Mouse (Mus musculus): Measurements from ENCODE around the gene Zbtb16. TPM values are rescaled to one million over a fixed set of nuclear protein-coding genes. Genes with fewer than 3 reads are reported as not detected.

Zbtb16 gene
- polyA plus RNA-seq, 1 experiment from 2014 or later, result 19.7 TPM

- Histone ChIP-seq H3K4me1 (peaks cover 2% of the 10 kb centered on the region; the same call in 1 of the 2 replicates), H3K36me3 (no peaks in the 10 kb centered on the region), H3K27me3 (ENCODE audit: low read depth, poor library complexity, severe bottlenecking) (peaks cover 24% of the 10 kb centered on the region), H3K9me3 (replicated peaks) (0 out of 2 replicates have a peak, but pooled peaks cover 5% of the 10 kb centered on the region), H3K27ac (no peak overlapping the region), H3K4me3 (no peak overlapping the region)
- 85% methylated on average over 8 of the region's 8 CpGs for WGBS
- DNase-seq (ENCODE audit: low spot score), result peak; percentile 15
Observed at GRCm38 (mm10) chr9:48640881-48641280, 195.1 kb downstream of the Zbtb16 start.

GRCm38 (mm10) chr9:48638176-48638803 lies 197.7 kb downstream of the Zbtb16 start:
- 63% methylated on average over 15 of the region's 15 CpGs for WGBS
- peak; percentile 17 for DNase-seq (ENCODE audit: low spot score)
- Histone ChIP-seq H3K4me3 (no peak overlapping the region), H3K4me1 (peaks cover 7% of the 10 kb centered on the region; the same call in 1 of the 2 replicates), H3K27me3 (ENCODE audit: low read depth, poor library complexity, severe bottlenecking) (peaks cover 33% of the 10 kb centered on the region), H3K9me3 (replicated peaks) (no peaks in the 10 kb centered on the region), H3K36me3 (no peaks in the 10 kb centered on the region), H3K27ac (no peak overlapping the region)

- no peak overlapping the region for H3K4me3 ChIP-seq
- peaks cover 7% of the 10 kb centered on the region; the same call in 1 of the 2 replicates for H3K4me1 ChIP-seq
- DNase-seq (ENCODE audit: low spot score), result peak; percentile 10
- peaks cover 33% of the 10 kb centered on the region for H3K27me3 ChIP-seq (ENCODE audit: low read depth, poor library complexity, severe bottlenecking)
- H3K9me3 ChIP-seq (replicated peaks), result no peaks in the 10 kb centered on the region
- 91% methylated on average over 7 of the region's 7 CpGs for WGBS
- no peak overlapping the region for H3K27ac ChIP-seq
- no peaks in the 10 kb centered on the region for H3K36me3 ChIP-seq
Observed at GRCm38 (mm10) chr9:48637161-48637560, 198.9 kb downstream of the Zbtb16 start.

GRCm38 (mm10) chr9:48635576-48636350 lies 200.3 kb downstream of the Zbtb16 start:
- Histone ChIP-seq H3K4me3 (no peak overlapping the region), H3K27ac (no peak overlapping the region), H3K4me1 (peaks cover 7% of the 10 kb centered on the region; the same call in 1 of the 2 replicates), H3K36me3 (no peaks in the 10 kb centered on the region), H3K9me3 (replicated peaks) (no peaks in the 10 kb centered on the region), H3K27me3 (ENCODE audit: low read depth, poor library complexity, severe bottlenecking) (peaks cover 33% of the 10 kb centered on the region)
- 36% methylated on average over 18 of the region's 18 CpGs for WGBS
- peak; percentile 32 for DNase-seq (ENCODE audit: low spot score)

- 84% methylated on average over 6 of the region's 6 CpGs for WGBS
- H3K36me3 ChIP-seq, result no peaks in the 10 kb centered on the region
- no peak overlapping the region for H3K27ac ChIP-seq
- peak; percentile 7 for DNase-seq (ENCODE audit: low spot score)
- H3K9me3 ChIP-seq (replicated peaks), result no peaks in the 10 kb centered on the region
- no peak overlapping the region for H3K4me3 ChIP-seq
- peaks cover 7% of the 10 kb centered on the region; the same call in 1 of the 2 replicates for H3K4me1 ChIP-seq
- H3K27me3 ChIP-seq (ENCODE audit: low read depth, poor library complexity, severe bottlenecking), result peaks cover 31% of the 10 kb centered on the region
Observed at GRCm38 (mm10) chr9:48633147-48633546, 202.9 kb downstream of the Zbtb16 start.

- Histone ChIP-seq H3K27ac (no peak overlapping the region), H3K27me3 (ENCODE audit: low read depth, poor library complexity, severe bottlenecking) (0 out of 2 replicates have a peak, but pooled peaks cover 6% of the 10 kb centered on the region), H3K36me3 (no peaks in the 10 kb centered on the region), H3K4me3 (no peak overlapping the region), H3K9me3 (replicated peaks) (no peaks in the 10 kb centered on the region), H3K4me1 (peaks cover 10% of the 10 kb centered on the region)
- DNase-seq (ENCODE audit: low spot score), result no peak
- WGBS, result 72% methylated on average over 1 of the region's 1 CpGs
Observed at GRCm38 (mm10) chr9:48619268-48619667, 216.8 kb downstream of the Zbtb16 start.

GRCm38 (mm10) chr9:48618589-48618988 lies 217.4 kb downstream of the Zbtb16 start:
- WGBS, result 30% methylated on average over 6 of the region's 6 CpGs
- Histone ChIP-seq H3K4me3 (no peak overlapping the region), H3K4me1 (peaks cover 10% of the 10 kb centered on the region), H3K36me3 (no peaks in the 10 kb centered on the region), H3K27me3 (ENCODE audit: low read depth, poor library complexity, severe bottlenecking) (0 out of 2 replicates have a peak, but pooled peaks cover 6% of the 10 kb centered on the region), H3K9me3 (replicated peaks) (no peaks in the 10 kb centered on the region), H3K27ac (no peak overlapping the region)
- peak; percentile 79 for DNase-seq (ENCODE audit: low spot score)

- Histone ChIP-seq H3K27me3 (ENCODE audit: low read depth, poor library complexity, severe bottlenecking) (0 out of 2 replicates have a peak, but pooled peaks cover 6% of the 10 kb centered on the region), H3K4me1 (peaks cover 10% of the 10 kb centered on the region), H3K27ac (no peak overlapping the region), H3K4me3 (no peak overlapping the region), H3K9me3 (replicated peaks) (no peaks in the 10 kb centered on the region), H3K36me3 (no peaks in the 10 kb centered on the region)
- WGBS, result 82% methylated on average over 8 of the region's 8 CpGs
- no peak for DNase-seq (ENCODE audit: low spot score)
Observed at GRCm38 (mm10) chr9:48618111-48618510, 217.9 kb downstream of the Zbtb16 start.

- Histone ChIP-seq H3K27me3 (ENCODE audit: low read depth, poor library complexity, severe bottlenecking) (0 out of 2 replicates have a peak, but pooled peaks cover 6% of the 10 kb centered on the region), H3K4me3 (no peak overlapping the region), H3K4me1 (peaks cover 10% of the 10 kb centered on the region), H3K9me3 (replicated peaks) (no peaks in the 10 kb centered on the region), H3K27ac (no peak overlapping the region), H3K36me3 (no peaks in the 10 kb centered on the region)
- no peak for DNase-seq (ENCODE audit: low spot score)
- WGBS, result 88% methylated on average over 3 of the region's 3 CpGs
Observed at GRCm38 (mm10) chr9:48617511-48618010, 218.5 kb downstream of the Zbtb16 start.

GRCm38 (mm10) chr9:48613221-48613620 lies 222.8 kb downstream of the Zbtb16 start:
- 89% methylated on average over 4 of the region's 4 CpGs for WGBS
- H3K9me3 ChIP-seq (replicated peaks), result no peaks in the 10 kb centered on the region
- no peak overlapping the region for H3K4me3 ChIP-seq
- no peak for DNase-seq (ENCODE audit: low spot score)
- H3K27me3 ChIP-seq (ENCODE audit: low read depth, poor library complexity, severe bottlenecking), result no peaks in the 10 kb centered on the region
- H3K27ac ChIP-seq, result no peak overlapping the region
- H3K4me1 ChIP-seq, result peaks cover 21% of the 10 kb centered on the region
- H3K36me3 ChIP-seq, result no peaks in the 10 kb centered on the region

GRCm38 (mm10) chr9:48612542-48612941 lies 223.5 kb downstream of the Zbtb16 start:
- Histone ChIP-seq H3K27ac (no peak overlapping the region), H3K4me3 (no peak overlapping the region), H3K27me3 (ENCODE audit: low read depth, poor library complexity, severe bottlenecking) (no peaks in the 10 kb centered on the region), H3K9me3 (replicated peaks) (no peaks in the 10 kb centered on the region), H3K36me3 (no peaks in the 10 kb centered on the region), H3K4me1 (peaks cover 21% of the 10 kb centered on the region)
- 89% methylated on average over 5 of the region's 5 CpGs for WGBS
- no peak for DNase-seq (ENCODE audit: low spot score)

GRCm38 (mm10) chr9:48611032-48611431 lies 225.0 kb downstream of the Zbtb16 start:
- Histone ChIP-seq H3K27ac (no peak overlapping the region), H3K9me3 (replicated peaks) (no peaks in the 10 kb centered on the region), H3K4me3 (no peak overlapping the region), H3K36me3 (no peaks in the 10 kb centered on the region), H3K27me3 (ENCODE audit: low read depth, poor library complexity, severe bottlenecking) (no peaks in the 10 kb centered on the region), H3K4me1 (peaks cover 13% of the 10 kb centered on the region)
- DNase-seq (ENCODE audit: low spot score), result no peak
- WGBS, result 36% methylated on average over 1 of the region's 1 CpGs

GRCm38 (mm10) chr9:48609734-48610133 lies 226.3 kb downstream of the Zbtb16 start:
- H3K9me3 ChIP-seq (replicated peaks), result no peaks in the 10 kb centered on the region
- H3K27ac ChIP-seq, result no peak overlapping the region
- H3K4me1 ChIP-seq, result peaks cover 13% of the 10 kb centered on the region
- DNase-seq (ENCODE audit: low spot score), result no peak
- 77% methylated on average over 4 of the region's 4 CpGs for WGBS
- no peaks in the 10 kb centered on the region for H3K36me3 ChIP-seq
- H3K27me3 ChIP-seq (ENCODE audit: low read depth, poor library complexity, severe bottlenecking), result no peaks in the 10 kb centered on the region
- H3K4me3 ChIP-seq, result no peak overlapping the region
